Mouse (Mus musculus) cortical plate, adult 2 months (tissue): ENCODE results near the gene Sec16b.

Source experiments
- CTCF ChIP-seq: fragments of 200-500 bp; IDR thresholded peaks from 2 replicates; pipeline ENCODE4 v1.5.1; 2011; ENCODE audit warnings: mild to moderate bottlenecking, control low read depth, low read length; ENCODE audit not compliant: insufficient read depth; ENCODE audit errors: extremely low read depth
- POLR2A ChIP-seq: fragments of 200-500 bp; IDR thresholded peaks from 2 replicates; pipeline ENCODE4 v1.6.1; 2011; ENCODE audit warnings: mild to moderate bottlenecking, low read length, control low read depth; ENCODE audit not compliant: insufficient read depth; ENCODE audit errors: extremely low read depth

GRCm38 (mm10) chr1:157512690-157513448 is 6.3 kb downstream of the Sec16b start:
- no peak for TF ChIP-seq CTCF
- TF ChIP-seq POLR2A = no peak
